Mouse (Mus musculus): ENCODE results near the gene Ephb2. TPM values are rescaled to one million over a fixed set of nuclear protein-coding genes. Genes with fewer than 3 reads are reported as not detected.
A peak's percentile ranks its signal among the peaks of the same experiment; 100 is the strongest.

Gene Ephb2
- polyA plus RNA-seq, 1 experiment from 2014 or later: 2.3 TPM

- no peak for TF ChIP-seq EP300 (optimal IDR thresholded peaks at IDR 0.05)
- no peak for TF ChIP-seq CTCF (IDR thresholded peaks at IDR 0.05; ENCODE audit: low read depth)
- Histone ChIP-seq H3K27ac (replicated peaks) (0 out of 2 replicates have a peak overlapping the region, but pooled peaks have one; percentile 13), H3K36me3 (ENCODE audit: control insufficient read depth, insufficient read depth, low read length) (no peaks in the 10 kb centered on the region), H3K9me3 (ENCODE audit: control insufficient read depth, low read length) (no peaks in the 10 kb centered on the region), H3K4me2 (replicated peaks; ENCODE audit: low read depth) (no peak overlapping the region), H3K27me3 (ENCODE audit: control insufficient read depth, insufficient read depth, low read length) (no peaks in the 10 kb centered on the region), H3K9ac (ENCODE audit: low read length) (no peak overlapping the region), H3K4me1 (replicated peaks; ENCODE audit: control insufficient read depth, insufficient read depth) (peaks cover 6% of the 10 kb centered on the region), H3K4me3 (ENCODE audit: low read depth, low read length) (no peak overlapping the region)
- peak; percentile 58 for ATAC-seq (ENCODE audit: low FRiP score, low TSS enrichment)
- 37% methylated on average over 7 of the region's 7 CpGs for WGBS
- DNase-seq (ENCODE audit: low spot score): peak; percentile 57
Observed at GRCm38 (mm10) chr4:136748842-136749392, 86.9 kb downstream of the Ephb2 start.

DNA sequence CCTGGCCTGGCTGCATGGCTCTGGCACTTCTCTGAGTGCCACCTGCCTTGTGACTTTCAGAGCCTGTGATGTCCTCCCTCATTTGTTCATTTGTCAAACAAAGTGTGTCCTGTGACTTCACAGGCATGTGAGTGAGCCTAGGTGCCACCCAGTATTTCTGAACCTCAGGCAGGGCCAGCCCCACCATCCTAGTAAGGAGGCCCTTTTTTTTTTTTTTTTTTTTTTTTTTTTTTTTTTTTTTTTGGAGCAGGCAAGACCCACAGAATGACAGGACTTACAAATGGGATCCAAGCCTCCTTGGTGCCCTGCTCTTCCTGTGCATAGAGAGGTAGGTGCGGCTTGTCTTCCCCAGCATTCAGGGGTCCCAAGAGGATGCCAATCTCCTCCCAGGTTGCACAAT lies 89.3 kb downstream of the Ephb2 start:
- H3K9ac ChIP-seq (ENCODE audit: low read length): no peak overlapping the region
- H3K27me3 ChIP-seq (ENCODE audit: control insufficient read depth, insufficient read depth, low read length): no peaks in the 10 kb centered on the region
- H3K9me3 ChIP-seq (ENCODE audit: control insufficient read depth, low read length): no peaks in the 10 kb centered on the region
- peaks cover 6% of the 10 kb centered on the region for H3K4me1 ChIP-seq (replicated peaks; ENCODE audit: control insufficient read depth, insufficient read depth)
- ATAC-seq (ENCODE audit: low FRiP score, low TSS enrichment) (no peak), DNase-seq (ENCODE audit: low spot score) (no peak)
- no peak overlapping the region for H3K4me2 ChIP-seq (replicated peaks; ENCODE audit: low read depth)
- no peak overlapping the region for H3K4me3 ChIP-seq (ENCODE audit: low read depth, low read length)
- TF ChIP-seq CTCF (IDR thresholded peaks at IDR 0.05; ENCODE audit: low read depth): no peak
- no peak for TF ChIP-seq EP300 (optimal IDR thresholded peaks at IDR 0.05)
- H3K36me3 ChIP-seq (ENCODE audit: control insufficient read depth, insufficient read depth, low read length): no peaks in the 10 kb centered on the region
- 82% methylated on average over 1 of the region's 1 CpGs for WGBS
- no peak overlapping the region for H3K27ac ChIP-seq (replicated peaks)

DNA sequence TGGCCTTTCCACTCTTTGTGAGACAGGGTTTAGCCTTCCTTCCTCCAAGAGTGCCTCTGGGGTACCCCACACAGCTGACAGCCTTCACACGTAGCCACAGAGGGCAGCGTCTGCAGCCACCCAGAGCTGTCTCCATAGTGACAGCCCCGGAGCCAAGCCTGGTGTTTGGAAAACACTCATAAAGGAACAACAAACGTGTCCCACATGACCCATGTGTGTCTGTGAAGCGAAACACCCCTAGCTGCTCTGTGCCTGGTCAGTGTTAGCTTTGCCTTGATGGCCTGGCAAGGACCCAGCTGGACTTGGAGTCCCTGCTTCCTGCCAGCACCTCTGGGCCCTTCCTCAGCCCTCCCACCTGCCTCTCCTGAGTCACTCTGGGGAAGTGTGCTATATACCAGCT lies 93.1 kb downstream of the Ephb2 start:
- 5% methylated on average over 5 of the region's 5 CpGs for WGBS
- no peaks in the 10 kb centered on the region for H3K27me3 ChIP-seq (ENCODE audit: control insufficient read depth, insufficient read depth, low read length)
- TF ChIP-seq EP300 (optimal IDR thresholded peaks at IDR 0.05) (no peak), CTCF (IDR thresholded peaks at IDR 0.05; ENCODE audit: low read depth) (no peak)
- H3K36me3 ChIP-seq (ENCODE audit: control insufficient read depth, insufficient read depth, low read length): no peaks in the 10 kb centered on the region
- H3K9ac ChIP-seq (ENCODE audit: low read length): no peak overlapping the region
- peak; percentile 64 for ATAC-seq (ENCODE audit: low FRiP score, low TSS enrichment)
- no peak overlapping the region for H3K4me2 ChIP-seq (replicated peaks; ENCODE audit: low read depth)
- peak overlapping the region; percentile 25; the same call in 1 of the 2 replicates for H3K27ac ChIP-seq (replicated peaks)
- H3K4me3 ChIP-seq (ENCODE audit: low read depth, low read length): no peak overlapping the region
- no peaks in the 10 kb centered on the region for H3K9me3 ChIP-seq (ENCODE audit: control insufficient read depth, low read length)
- peak; percentile 64 for DNase-seq (ENCODE audit: low spot score)
- no peaks in the 10 kb centered on the region for H3K4me1 ChIP-seq (replicated peaks; ENCODE audit: control insufficient read depth, insufficient read depth)

GRCm38 (mm10) chr4:136741840-136742239 lies 93.9 kb downstream of the Ephb2 start:
- ATAC-seq (ENCODE audit: low FRiP score, low TSS enrichment): no peak
- Histone ChIP-seq H3K36me3 (ENCODE audit: control insufficient read depth, insufficient read depth, low read length) (no peaks in the 10 kb centered on the region), H3K9ac (ENCODE audit: low read length) (no peak overlapping the region), H3K27me3 (ENCODE audit: control insufficient read depth, insufficient read depth, low read length) (no peaks in the 10 kb centered on the region), H3K4me1 (replicated peaks; ENCODE audit: control insufficient read depth, insufficient read depth) (no peaks in the 10 kb centered on the region), H3K9me3 (ENCODE audit: control insufficient read depth, low read length) (no peaks in the 10 kb centered on the region), H3K4me3 (ENCODE audit: low read depth, low read length) (no peak overlapping the region), H3K4me2 (replicated peaks; ENCODE audit: low read depth) (no peak overlapping the region), H3K27ac (replicated peaks) (peak overlapping the region; percentile 25; the same call in 1 of the 2 replicates)
- DNase-seq (ENCODE audit: low spot score): no peak
- TF ChIP-seq EP300 (optimal IDR thresholded peaks at IDR 0.05): no peak
- TF ChIP-seq CTCF (IDR thresholded peaks at IDR 0.05; ENCODE audit: low read depth): no peak
- WGBS: 53% methylated on average over 14 of the region's 14 CpGs

DNA sequence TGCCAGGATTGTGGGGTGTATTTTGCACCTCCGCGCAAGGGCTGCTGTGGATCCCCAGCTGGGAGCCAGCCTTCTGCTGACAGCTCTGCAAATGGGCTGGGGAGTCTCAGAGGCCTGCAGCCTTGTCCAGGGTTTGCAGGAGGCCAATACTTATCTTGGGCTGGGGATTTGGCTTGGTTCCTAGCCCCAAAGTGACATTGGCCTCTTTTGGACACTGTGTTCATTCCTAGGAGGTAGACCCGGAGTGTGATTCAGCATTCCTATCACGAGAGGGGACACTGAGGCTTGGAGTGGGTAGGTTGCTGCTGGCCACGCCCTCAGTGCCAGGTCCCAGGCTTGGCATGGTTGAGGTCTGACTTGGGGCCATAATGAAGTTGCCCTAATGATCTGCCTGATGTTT lies 94.8 kb downstream of the Ephb2 start:
- H3K9ac ChIP-seq (ENCODE audit: low read length): no peak overlapping the region
- WGBS: 80% methylated on average over 5 of the region's 5 CpGs
- no peak for ATAC-seq (ENCODE audit: low FRiP score, low TSS enrichment)
- no peaks in the 10 kb centered on the region for H3K4me1 ChIP-seq (replicated peaks; ENCODE audit: control insufficient read depth, insufficient read depth)
- no peak overlapping the region for H3K4me2 ChIP-seq (replicated peaks; ENCODE audit: low read depth)
- TF ChIP-seq EP300 (optimal IDR thresholded peaks at IDR 0.05) (no peak), CTCF (IDR thresholded peaks at IDR 0.05; ENCODE audit: low read depth) (no peak)
- DNase-seq (ENCODE audit: low spot score): no peak
- no peak overlapping the region for H3K4me3 ChIP-seq (ENCODE audit: low read depth, low read length)
- H3K27me3 ChIP-seq (ENCODE audit: control insufficient read depth, insufficient read depth, low read length): no peaks in the 10 kb centered on the region
- H3K36me3 ChIP-seq (ENCODE audit: control insufficient read depth, insufficient read depth, low read length): no peaks in the 10 kb centered on the region
- H3K9me3 ChIP-seq (ENCODE audit: control insufficient read depth, low read length): no peaks in the 10 kb centered on the region
- no peak overlapping the region for H3K27ac ChIP-seq (replicated peaks)

DNA sequence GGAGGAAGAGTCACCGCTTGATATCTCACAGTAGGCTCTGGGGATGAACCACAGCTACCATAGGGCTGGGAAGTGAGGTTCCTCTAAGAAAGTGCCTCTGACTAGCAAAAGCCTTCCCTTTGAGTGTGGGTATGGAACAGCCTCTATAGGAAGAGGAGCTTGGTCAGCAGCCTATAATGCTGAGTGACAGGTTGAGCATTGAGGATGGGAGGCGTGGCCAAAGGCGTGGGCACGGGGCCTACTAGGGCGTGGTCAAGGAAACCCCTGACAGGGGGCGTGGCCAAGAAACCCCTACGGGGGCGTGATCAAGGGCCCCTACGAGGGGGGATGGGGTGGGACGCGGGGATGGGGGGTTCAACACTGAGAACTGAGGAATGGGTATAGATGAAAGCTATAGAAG lies 96.6 kb downstream of the Ephb2 start:
- DNase-seq (ENCODE audit: low spot score): no peak
- TF ChIP-seq CTCF (IDR thresholded peaks at IDR 0.05; ENCODE audit: low read depth) (no peak), EP300 (optimal IDR thresholded peaks at IDR 0.05) (no peak)
- Histone ChIP-seq H3K27ac (replicated peaks) (no peak overlapping the region), H3K27me3 (ENCODE audit: control insufficient read depth, insufficient read depth, low read length) (no peaks in the 10 kb centered on the region), H3K9me3 (ENCODE audit: control insufficient read depth, low read length) (no peaks in the 10 kb centered on the region), H3K9ac (ENCODE audit: low read length) (no peak overlapping the region), H3K4me3 (ENCODE audit: low read depth, low read length) (no peak overlapping the region), H3K36me3 (ENCODE audit: control insufficient read depth, insufficient read depth, low read length) (no peaks in the 10 kb centered on the region), H3K4me1 (replicated peaks; ENCODE audit: control insufficient read depth, insufficient read depth) (no peaks in the 10 kb centered on the region), H3K4me2 (replicated peaks; ENCODE audit: low read depth) (no peak overlapping the region)
- 30% methylated on average over 11 of the region's 11 CpGs for WGBS
- ATAC-seq (ENCODE audit: low FRiP score, low TSS enrichment): no peak
